Mouse (Mus musculus): ENCODE results near the gene Gpr25.

DNA sequence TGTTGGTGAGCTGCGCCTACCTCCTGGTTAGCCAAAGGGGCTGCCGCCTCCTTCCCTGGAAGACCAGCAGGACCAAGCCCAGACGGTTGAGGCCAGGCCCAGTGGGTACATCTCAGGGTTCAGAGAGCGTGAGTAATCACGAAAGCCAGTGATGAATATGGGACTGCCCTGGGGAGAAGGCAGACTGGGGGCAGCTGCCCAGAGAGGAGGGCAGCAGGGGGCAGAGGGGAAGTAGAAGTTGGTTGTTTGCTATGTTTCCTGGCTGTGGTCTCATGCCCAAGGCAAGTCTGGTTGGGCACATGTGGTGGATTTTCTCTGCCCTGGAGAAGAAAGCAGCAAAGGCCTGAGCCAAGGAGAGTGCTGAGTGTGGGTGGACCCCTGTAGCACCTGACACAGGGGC lies 2.7 kb upstream of the Gpr25 start:
- TF ChIP-seq CTCF (IDR thresholded peaks at IDR 0.05; ENCODE audit: control insufficient read depth, insufficient read depth, insufficient replicate concordance, low read depth, low read length) (no peak), POLR2A (IDR thresholded peaks at IDR 0.05; ENCODE audit: control insufficient read depth, low read depth, low read length) (no peak)
